Mouse (Mus musculus): Measurements from ENCODE around the gene Stap2.

DNA sequence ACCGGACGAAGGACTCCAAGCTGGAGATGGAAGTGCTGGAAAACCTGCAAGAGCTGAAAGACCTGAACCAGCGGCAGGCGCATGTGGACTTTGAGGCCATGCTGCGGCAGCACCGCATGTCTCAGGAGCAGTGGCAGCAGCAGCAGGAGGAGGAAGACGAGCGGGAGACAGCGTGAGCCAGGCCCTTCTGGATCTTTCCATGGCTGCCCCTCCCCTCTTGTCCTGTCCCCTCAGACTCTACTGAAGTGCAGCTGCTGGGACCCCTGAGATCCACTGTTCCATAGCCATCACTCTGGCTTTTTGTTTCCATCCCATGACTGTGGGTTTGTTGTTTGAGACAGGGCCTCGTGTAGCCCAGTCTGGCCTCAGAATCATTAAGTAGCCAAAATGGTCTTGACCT lies 40.9 kb downstream of the Stap2 start:
- TF ChIP-seq CTCF (IDR thresholded peaks at IDR 0.05; ENCODE audit: control insufficient read depth, insufficient read depth, insufficient replicate concordance, low read depth, low read length) (no peak), POLR2A (IDR thresholded peaks at IDR 0.05; ENCODE audit: control insufficient read depth, low read depth, low read length) (no peak)

All from testis, adult 2 months (tissue).